18 mouse cellular contexts compared by ENCODE assay signal in genomic region chr5:88588481-88588880, GRCm38 (mm10). TPM values are rescaled to one million over a fixed set of nuclear protein-coding genes. Genes with fewer than 3 reads are reported as not detected.
DNase-seq lines count a peak whose midpoint lies in the region; ATAC-seq and TF ChIP-seq lines count a peak whose summit lies in the region.
"Had no signal": no experiment of that assay in that cellular context is flagged by ENCODE, and none has a peak within 500 bp of the region (broad histone marks: within the 10 kb centered on the region; RNA-seq: fewer than 3 reads in every experiment).

No protein-coding gene starts in this region.

- no peaks in the 10 kb centered on the region for H3K27me3 ChIP-seq in kidney, adult 2 months (replicated peaks; ENCODE audit: control insufficient read depth, insufficient read depth, low read length)
- H3K27me3 ChIP-seq in kidney, embryonic 16.5 days (ENCODE audit: insufficient read depth, low read length) = no peaks in the 10 kb centered on the region
- no peaks in the 10 kb centered on the region for H3K27me3 ChIP-seq in neural tube, embryonic 12.5 days (replicated peaks)
- H3K27me3 ChIP-seq in midbrain, embryonic 16.5 days (ENCODE audit: control insufficient read depth, insufficient read depth, low read depth, low read length) = no peaks in the 10 kb centered on the region
- H3K27me3 ChIP-seq: heart, embryonic 12.5 days; limb, embryonic 15.5 days had no signal

- WGBS in kidney, adult 2 months = 42% methylated on average over 5 of the region's 5 CpGs
- 70% methylated on average over 5 of the region's 5 CpGs for WGBS in kidney, embryonic 16.5 days
- 47% methylated on average over 5 of the region's 5 CpGs for WGBS in neural tube, embryonic 12.5 days
- 47% methylated on average over 5 of the region's 5 CpGs for WGBS in midbrain, embryonic 16.5 days

- TF ChIP-seq CTCF in kidney, adult 2 months (conservative IDR thresholded peaks at IDR 0.05; ENCODE audit: insufficient read depth, insufficient read length, low read depth, low read length) = no peak

- no peaks in the 10 kb centered on the region; the same call in 1 of the 2 replicates for H3K36me3 ChIP-seq in kidney, adult 2 months (ENCODE audit: control insufficient read depth, insufficient read depth, low read length)
- H3K36me3 ChIP-seq in kidney, embryonic 16.5 days (ENCODE audit: insufficient read depth, low read length) = no peaks in the 10 kb centered on the region
- peaks cover 8% of the 10 kb centered on the region; the same call in 1 of the 2 replicates for H3K36me3 ChIP-seq in neural tube, embryonic 12.5 days
- H3K36me3 ChIP-seq in midbrain, embryonic 16.5 days (ENCODE audit: control insufficient read depth, insufficient read depth, low read length) = no peaks in the 10 kb centered on the region
- H3K36me3 ChIP-seq: heart, embryonic 12.5 days; limb, embryonic 15.5 days had no signal

- no peak overlapping the region for H3K4me3 ChIP-seq in kidney, adult 2 months (ENCODE audit: insufficient read depth, low read depth, low read length)
- no peak overlapping the region for H3K4me3 ChIP-seq in kidney, embryonic 16.5 days (ENCODE audit: low read length)
- no peak overlapping the region for H3K4me3 ChIP-seq in neural tube, embryonic 12.5 days
- H3K4me3 ChIP-seq in midbrain, embryonic 16.5 days (ENCODE audit: low read depth, low read length) = no peak overlapping the region
- H3K4me3 ChIP-seq: heart, embryonic 12.5 days; limb, embryonic 15.5 days had no signal

- H3K4me2 ChIP-seq in kidney, embryonic 16.5 days (replicated peaks; ENCODE audit: low read depth, low read length) = no peak overlapping the region
- H3K4me2 ChIP-seq in neural tube, embryonic 12.5 days (replicated peaks) = 0 out of 2 replicates have a peak overlapping the region, but pooled peaks have one; percentile 30
- peak overlapping the region; percentile 30; the same call in 1 of the 2 replicates for H3K4me2 ChIP-seq in midbrain, embryonic 16.5 days (ENCODE audit: low read length)
- H3K4me2 ChIP-seq: limb, embryonic 15.5 days had no signal

- ATAC-seq in kidney, embryonic 16.5 days (ENCODE audit: low FRiP score, low TSS enrichment) = no peak
- no peak for ATAC-seq in neural tube, embryonic 12.5 days (ENCODE audit: low FRiP score, low read depth)
- ATAC-seq in midbrain, embryonic 16.5 days = no peak
- ATAC-seq: inflammation-experienced regulatory T-cells, adult 6 months had no signal

- no peak for TF ChIP-seq POLR2A in kidney, adult 2 months (IDR thresholded peaks at IDR 0.05; ENCODE audit: low read depth, low read length)

- peak; percentile 49 for DNase-seq in kidney, adult 2 months
- DNase-seq in neural tube, embryonic 10.5 days (ENCODE audit: extremely low spot score, low spot score) = no peak
- no peak for DNase-seq in layer of hippocampus, postnatal 14 days (ENCODE audit: low spot score in 2 of 2)
- DNase-seq in gastrocnemius, adult 8-10 months (ENCODE audit: low spot score in 2 of 2) = no peak
- DNase-seq: cerebellum, adult 18-20 months; heart, postnatal 14 days; kidney, adult 8-10 months; layer of hippocampus, postnatal 36 days; liver, postnatal 0 days; lung, postnatal 10 days had no signal

- no peaks in the 10 kb centered on the region for H3K9me3 ChIP-seq in kidney, embryonic 16.5 days (ENCODE audit: low read length)
- H3K9me3 ChIP-seq in neural tube, embryonic 12.5 days = no peaks in the 10 kb centered on the region
- H3K9me3 ChIP-seq in midbrain, embryonic 16.5 days (replicated peaks; ENCODE audit: control insufficient read depth, low read length, poor library complexity, severe bottlenecking) = no peaks in the 10 kb centered on the region
- H3K9me3 ChIP-seq: embryonic facial prominence, embryonic 10.5 days; heart, embryonic 12.5 days; limb, embryonic 15.5 days had no signal

- H3K27ac ChIP-seq in kidney, adult 2 months (ENCODE audit: insufficient read depth, low read depth, low read length) = peak overlapping the region; percentile 33
- no peak overlapping the region for H3K27ac ChIP-seq in kidney, embryonic 16.5 days (ENCODE audit: low read length)
- no peak overlapping the region for H3K27ac ChIP-seq in neural tube, embryonic 12.5 days
- no peak overlapping the region for H3K27ac ChIP-seq in midbrain, embryonic 16.5 days (ENCODE audit: low read length)
- H3K27ac ChIP-seq: limb, embryonic 15.5 days; stomach, postnatal 0 days had no signal

- no peak overlapping the region for H3K9ac ChIP-seq in kidney, embryonic 16.5 days (replicated peaks; ENCODE audit: low read length)
- H3K9ac ChIP-seq in neural tube, embryonic 12.5 days = no peak overlapping the region
- no peak overlapping the region for H3K9ac ChIP-seq in midbrain, embryonic 16.5 days (ENCODE audit: low read depth, low read length)
- H3K9ac ChIP-seq: heart, embryonic 12.5 days; limb, embryonic 15.5 days; liver, postnatal 0 days had no signal

- peaks cover 27% of the 10 kb centered on the region; the same call in 1 of the 2 replicates for H3K4me1 ChIP-seq in kidney, adult 2 months (ENCODE audit: control insufficient read depth, insufficient read depth, low read length)
- peaks cover 40% of the 10 kb centered on the region for H3K4me1 ChIP-seq in kidney, embryonic 16.5 days (ENCODE audit: insufficient read depth, low read length)
- peaks cover 35% of the 10 kb centered on the region for H3K4me1 ChIP-seq in neural tube, embryonic 12.5 days
- H3K4me1 ChIP-seq in midbrain, embryonic 16.5 days (ENCODE audit: control insufficient read depth, insufficient read depth, low read length) = peaks cover 43% of the 10 kb centered on the region

RNA-seq across cellular contexts. Expression of gene Rufy3, which starts 23.6 kb away (rescaled TPM):
- 21.2 and 24.0 TPM in 2 replicates for polyA plus RNA-seq in kidney, adult 2 months (2012; rRNA removed)
- polyA plus RNA-seq in kidney, embryonic 16.5 days (2015; fragmentation: Nextera tagmentation; extraction: Ambion mirVana) = 15.3 and 16.8 TPM in 2 replicates
- polyA plus RNA-seq in neural tube, embryonic 12.5 days (2016; fragmentation: Nextera tagmentation; extraction: Ambion mirVana) = 236 and 245 TPM in 2 replicates
- 307 and 339 TPM in 2 replicates for polyA plus RNA-seq in midbrain, embryonic 16.5 days (2015; fragmentation: Nextera tagmentation; extraction: Ambion mirVana)
- 100 to 1,000 TPM; 160 to 165 TPM for total RNA-seq in layer of hippocampus, postnatal 14 days (2021)
- total RNA-seq in gastrocnemius, adult 8-10 months (2022) = 1 to 10 TPM; 5.6 to 6.6 (median 6.4) TPM

RNA-seq across cellular contexts. Expression of gene Utp3, which starts 34.2 kb away (rescaled TPM):
- polyA plus RNA-seq in kidney, adult 2 months (2012; rRNA removed) = 7.9 and 9.8 TPM in 2 replicates
- 73.1 and 78.0 TPM in 2 replicates for polyA plus RNA-seq in kidney, embryonic 16.5 days (2015; fragmentation: Nextera tagmentation; extraction: Ambion mirVana)
- 55.2 and 66.1 TPM in 2 replicates for polyA plus RNA-seq in neural tube, embryonic 12.5 days (2016; fragmentation: Nextera tagmentation; extraction: Ambion mirVana)
- polyA plus RNA-seq in midbrain, embryonic 16.5 days (2015; fragmentation: Nextera tagmentation; extraction: Ambion mirVana) = 48.3 and 49.8 TPM in 2 replicates
- total RNA-seq in layer of hippocampus, postnatal 14 days (2021) = 10 to 100 TPM; 25.5 to 26.3 TPM
- total RNA-seq in gastrocnemius, adult 8-10 months (2022) = 10 to 100 TPM; 17.8 to 28.6 (median 23.8) TPM
